Mouse (Mus musculus) ovary, postnatal 14 days (tissue): Measurements from ENCODE around the gene Ankrd24.
"Not testable (repeated sequence)": the region's sequence is repeated elsewhere in the genome, so short reads cannot be mapped to it uniquely, and the experiment has no call there.

Experiments used
- DNase-seq: peaks from one replicate; pipeline ENCODE4 v3.0.0; 2022; ENCODE audit warnings: low spot score

The Ankrd24 gene

DNA sequence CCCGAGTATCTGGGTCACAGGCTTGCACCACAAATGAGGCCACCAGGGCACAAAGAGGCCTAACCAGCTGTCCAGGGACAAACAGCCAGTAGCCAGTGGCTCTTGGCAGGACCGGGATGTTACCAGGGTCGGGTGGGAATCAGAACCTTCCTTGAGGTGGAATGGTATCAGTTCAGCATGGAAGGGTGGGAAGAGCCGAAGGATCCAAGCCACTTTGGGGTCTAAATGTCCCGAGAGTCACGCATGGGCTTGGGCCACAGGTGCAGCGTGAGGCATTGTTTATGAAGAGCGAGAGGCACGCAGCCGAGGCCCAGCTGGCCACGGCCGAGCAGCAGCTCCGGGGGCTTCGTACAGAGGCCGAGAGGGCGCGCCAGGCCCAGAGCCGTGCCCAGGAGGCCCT lies 16.4 kb downstream of the Ankrd24 start:
- DNase-seq: no peak

DNA sequence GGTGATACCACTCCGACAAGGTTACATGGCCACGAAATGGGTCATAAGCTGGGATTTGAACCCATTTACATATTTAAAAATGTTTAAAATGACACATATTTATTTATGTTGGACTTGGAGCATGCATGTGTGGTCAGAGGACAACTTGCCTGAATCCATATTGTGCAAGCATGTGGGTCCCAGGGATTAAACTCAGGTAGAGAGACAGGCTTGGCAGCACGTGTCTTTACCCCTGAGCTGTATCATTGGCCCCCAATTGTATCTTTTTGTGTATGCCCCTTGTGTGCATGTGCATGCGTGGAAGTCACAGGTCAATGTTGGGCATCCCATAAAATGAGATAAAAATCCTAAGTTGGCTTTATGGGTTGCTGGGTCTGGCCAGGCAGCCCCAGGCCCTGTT lies 17.1 kb downstream of the Ankrd24 start:
- DNase-seq: no peak

- DNase-seq: no peak
Observed at GRCm38 (mm10) chr10:81646015-81646555, 17.7 kb downstream of the Ankrd24 start.

- peak; percentile 82 for DNase-seq
Observed at GRCm38 (mm10) chr10:81648803-81649775, 20.7 kb downstream of the Ankrd24 start, which contains the start of gene Gm10778. Gene Gm10778 (plus strand): TSS chr10:81649059.

DNA sequence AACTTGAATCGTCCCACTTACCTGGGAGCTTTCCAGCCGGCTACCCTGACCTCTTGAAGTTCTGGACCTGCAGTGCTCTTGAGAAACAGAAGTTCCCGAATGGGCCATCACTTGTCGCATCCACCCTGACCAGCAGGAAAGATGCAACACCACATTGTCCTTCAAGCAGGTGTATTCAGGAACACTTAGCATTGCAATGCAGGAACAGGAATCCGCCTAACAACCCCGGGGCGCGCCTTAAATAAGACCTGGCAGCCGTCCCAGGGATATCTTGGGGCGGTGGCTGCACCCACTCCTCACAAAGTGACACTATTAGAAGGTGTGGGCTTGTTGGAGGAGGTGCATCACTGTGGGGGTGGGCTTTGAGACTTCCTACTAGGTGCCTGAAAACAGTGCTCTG lies 26.8 kb downstream of the Ankrd24 start:
- no peak for DNase-seq

- no peak for DNase-seq
Observed at GRCm38 (mm10) chr10:81656174-81656573, 27.8 kb downstream of the Ankrd24 start.

DNA sequence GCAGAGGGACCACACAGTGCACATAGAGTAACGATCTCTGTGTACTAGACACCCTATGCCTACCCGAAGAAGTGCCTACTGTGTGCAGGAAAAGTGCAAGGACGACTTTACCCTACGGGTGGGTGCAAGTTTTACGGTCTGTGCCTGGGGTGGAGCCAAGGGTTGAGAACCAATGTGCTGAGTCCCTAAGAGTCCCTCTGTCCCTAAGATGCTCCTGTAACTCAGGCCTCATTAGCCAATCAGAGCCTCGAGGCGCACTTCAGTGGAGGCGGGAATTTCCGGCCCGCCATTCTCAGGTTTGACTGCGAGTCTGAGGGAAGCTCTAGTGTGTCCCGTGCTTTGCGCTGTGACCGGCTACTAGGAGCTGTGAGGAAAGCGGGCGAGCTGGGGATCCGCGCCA lies 58.8 kb downstream of the Ankrd24 start:
- not testable (repeated sequence) for DNase-seq
